Mouse (Mus musculus) lung, adult 2 months (tissue): ENCODE data around the gene Alg9.

Experiments used
- CTCF ChIP-seq: fragments of 200-500 bp; IDR thresholded peaks from 2 replicates; pipeline ENCODE4 v1.5.1; 2011; ENCODE audit warnings: mild to moderate bottlenecking, low read length, control low read depth; ENCODE audit not compliant: insufficient read depth
- POLR2A ChIP-seq: fragments of 200-500 bp; IDR thresholded peaks from 2 replicates; pipeline ENCODE4 v1.6.1; 2011; ENCODE audit warnings: low read depth, mild to moderate bottlenecking, control low read depth, low read length, borderline replicate concordance; ENCODE audit errors: extremely low read depth

DNA sequence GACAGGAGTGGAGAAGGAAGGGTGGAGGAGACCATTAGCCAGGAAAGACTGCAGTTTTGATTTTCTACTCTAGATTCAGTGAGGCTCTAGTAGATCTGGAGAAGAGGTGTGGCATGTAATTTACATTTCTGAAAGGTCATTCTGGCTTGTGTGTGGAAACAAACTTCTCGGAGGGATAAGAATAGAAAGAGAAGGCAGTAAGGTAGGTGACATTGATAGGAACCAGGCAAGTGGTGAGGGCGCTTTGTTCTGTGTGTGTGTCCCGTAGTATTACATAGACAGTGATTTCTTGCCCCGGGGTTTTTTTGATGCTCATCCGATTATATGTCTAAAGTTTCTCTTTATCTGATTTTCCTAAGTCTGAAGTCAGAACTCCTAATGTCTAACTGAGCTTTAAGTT lies 90.1 kb downstream of the Alg9 start:
- TF ChIP-seq CTCF (no peak), POLR2A (no peak)
